Mouse (Mus musculus) activated CD4-positive, CD25-positive, alpha-beta regulatory T cell, adult 4 months (primary cell): ENCODE measurements around the gene Rusc2. TPM values are rescaled to one million over a fixed set of nuclear protein-coding genes. Genes with fewer than 3 reads are reported as not detected.

Experiments used
- ATAC-seq: one replicate; pipeline ENCODE4 v1.8.0; 2017
- polyA plus RNA-seq, 2 experiments: library from polyadenylated mRNA; unstranded; fragments of 100-300 nt; shearing (Covaris generic); gene quantifications; one replicate each; pipeline ENCODE4 v1.2.1; 2017

Rusc2 gene
- polyA plus RNA-seq: not detected

- no peak for ATAC-seq
These were observed at the start of gene Rusc2 for GRCm38 (mm10) chr4:43381408-43382154. TSS of gene Rusc2 (plus strand) at chr4:43381979.

- no peak for ATAC-seq
These were observed 47.0 kb upstream of the Rusc2 start for GRCm38 (mm10) chr4:43334771-43335170.

GRCm38 (mm10) chr4:43336176-43336575 is 45.6 kb upstream of the Rusc2 start:
- ATAC-seq: no peak

- no peak for ATAC-seq
These were observed 41.5 kb upstream of the Rusc2 start for GRCm38 (mm10) chr4:43340096-43340804.

- ATAC-seq: no peak
These were observed 40.4 kb upstream of the Rusc2 start for GRCm38 (mm10) chr4:43341276-43341891.

- no peak for ATAC-seq
These were observed 39.3 kb upstream of the Rusc2 start for GRCm38 (mm10) chr4:43342443-43342842.

GRCm38 (mm10) chr4:43344932-43345331 is 36.8 kb upstream of the Rusc2 start:
- ATAC-seq: no peak

GRCm38 (mm10) chr4:43349206-43349605 is 32.6 kb upstream of the Rusc2 start:
- no peak for ATAC-seq

GRCm38 (mm10) chr4:43350038-43350560 is 31.7 kb upstream of the Rusc2 start:
- ATAC-seq: no peak

GRCm38 (mm10) chr4:43353662-43354061 is 28.1 kb upstream of the Rusc2 start:
- ATAC-seq: no peak

- no peak for ATAC-seq
These were observed 16.7 kb upstream of the Rusc2 start for GRCm38 (mm10) chr4:43364914-43365560.

GRCm38 (mm10) chr4:43367295-43367694 is 14.5 kb upstream of the Rusc2 start:
- no peak for ATAC-seq

GRCm38 (mm10) chr4:43367787-43368186 is 14.0 kb upstream of the Rusc2 start:
- ATAC-seq: no peak

GRCm38 (mm10) chr4:43371406-43371805 is 10.4 kb upstream of the Rusc2 start:
- no peak for ATAC-seq

GRCm38 (mm10) chr4:43372155-43372554 is 9.6 kb upstream of the Rusc2 start:
- ATAC-seq: no peak

GRCm38 (mm10) chr4:43374266-43374665 is 7.5 kb upstream of the Rusc2 start:
- no peak for ATAC-seq

GRCm38 (mm10) chr4:43379601-43380000 is 2.2 kb upstream of the Rusc2 start:
- no peak for ATAC-seq

- no peak for ATAC-seq
These were observed 828 bp upstream of the Rusc2 start for GRCm38 (mm10) chr4:43380951-43381350.

- no peak for ATAC-seq
These were observed 609 bp downstream of the Rusc2 start for GRCm38 (mm10) chr4:43382155-43383020.

- ATAC-seq: no peak
These were observed 1.7 kb downstream of the Rusc2 start for GRCm38 (mm10) chr4:43383246-43384082.

- no peak for ATAC-seq
These were observed 2.3 kb downstream of the Rusc2 start for GRCm38 (mm10) chr4:43384083-43384460.
